Mouse (Mus musculus) megakaryocyte, embryonic 14.5 days (primary cell): ENCODE data around the gene Ttll3.

Experiments used
- FLI1 ChIP-seq: IDR thresholded peaks from 2 replicates; pipeline ENCODE4 v1.6.1; 2012; ENCODE audit warnings: low read length, inconsistent platforms, mixed read lengths
- GATA1 ChIP-seq: IDR thresholded peaks from 3 replicates; pipeline ENCODE4 v1.6.1; 2012; ENCODE audit warnings: mixed read lengths, low read length, inconsistent platforms, borderline replicate concordance

- TF ChIP-seq GATA1 (no peak), FLI1 (no peak)
Observed at GRCm38 (mm10) chr6:113419199-113419587, 30.1 kb downstream of the Ttll3 start, which contains the start of gene Rpusd3.
